Mouse (Mus musculus) spleen, adult 12 weeks (tissue): ENCODE measurements around the gene Rpl36-ps4.
"Not testable (repeated sequence)": the region's sequence is repeated elsewhere in the genome, so short reads cannot be mapped to it uniquely, and the experiment has no call there.

Experiments
- DNase-seq: peaks from one replicate; pipeline ENCODE4 v3.0.0; 2022; ENCODE audit warnings: low spot score

Rpl36-ps4 gene

GRCm38 (mm10) chr17:87948965-87949584 lies 28.3 kb downstream of the Rpl36-ps4 start:
- peak; percentile 38 for DNase-seq

DNA sequence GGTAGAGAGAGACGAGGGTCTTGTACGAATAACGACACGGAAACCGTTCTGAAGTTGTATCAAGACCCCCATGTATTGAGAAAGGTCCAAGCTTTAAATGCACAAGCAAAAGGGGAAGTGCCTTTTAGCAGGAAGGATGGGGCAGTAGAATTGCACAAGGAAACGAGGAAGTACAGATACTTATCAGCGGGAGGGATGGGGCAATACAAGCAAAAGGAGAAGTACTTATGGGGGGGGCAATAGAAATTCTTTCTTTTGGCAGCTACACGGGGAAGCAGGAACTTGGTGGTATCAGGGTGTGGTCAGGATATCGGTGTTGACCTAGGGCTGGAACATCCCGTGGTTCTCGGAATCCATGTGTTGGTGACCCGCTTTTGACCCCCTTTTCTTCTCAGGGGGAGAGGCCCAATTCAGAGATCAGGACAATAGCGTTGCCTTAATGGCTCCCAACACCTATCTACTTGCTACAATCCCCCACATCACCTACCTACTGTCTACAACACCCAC lies 33.9 kb downstream of the Rpl36-ps4 start:
- not testable (repeated sequence) for DNase-seq

GRCm38 (mm10) chr17:87957096-87957840 lies 36.5 kb downstream of the Rpl36-ps4 start:
- DNase-seq: no peak

DNA sequence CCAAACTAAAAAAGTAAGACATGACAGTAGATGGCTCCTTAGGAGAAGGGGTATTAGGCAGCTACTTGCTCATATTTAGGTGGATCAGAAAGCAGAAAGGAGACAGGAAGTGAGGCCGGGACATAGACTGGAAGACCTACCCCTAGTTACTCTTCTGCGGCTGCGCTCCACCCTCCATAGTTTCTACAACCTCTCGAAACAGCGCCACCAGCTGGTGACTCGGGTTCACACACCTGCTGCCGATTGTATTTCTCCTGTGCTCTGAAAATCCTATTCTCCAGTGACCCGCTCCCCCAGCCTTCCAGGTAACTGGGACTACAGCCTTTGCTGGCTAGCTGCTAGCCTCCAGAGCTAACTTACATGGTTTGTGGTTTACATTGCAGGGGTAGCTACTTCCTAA lies 37.5 kb downstream of the Rpl36-ps4 start:
- no peak for DNase-seq

DNA sequence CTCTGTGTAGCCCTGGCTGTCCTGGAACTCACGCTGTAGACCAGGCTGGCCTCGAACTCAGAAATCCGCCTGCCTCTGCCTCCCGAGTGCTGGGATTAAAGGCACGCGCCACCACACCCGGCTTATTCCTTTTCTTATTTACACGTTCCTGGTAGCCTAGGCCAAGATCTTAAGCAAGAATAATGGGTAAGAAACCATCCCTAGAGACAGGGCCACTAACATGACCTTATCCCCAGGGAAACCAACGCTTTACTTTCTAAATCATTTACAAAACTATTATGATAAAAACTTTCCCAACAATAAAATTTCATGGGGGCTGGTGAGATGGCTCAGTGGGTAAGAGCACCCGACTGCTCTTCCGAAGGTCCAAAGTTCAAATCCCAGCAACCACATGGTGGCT lies 38.6 kb downstream of the Rpl36-ps4 start:
- not testable (repeated sequence) for DNase-seq

- not testable (repeated sequence) for DNase-seq
These were observed 39.2 kb downstream of the Rpl36-ps4 start for GRCm38 (mm10) chr17:87959931-87960330.

GRCm38 (mm10) chr17:87963081-87964075 lies 42.6 kb downstream of the Rpl36-ps4 start:
- DNase-seq: no peak

- not testable (repeated sequence) for DNase-seq
These were observed 47.7 kb downstream of the Rpl36-ps4 start for GRCm38 (mm10) chr17:87968483-87968926.
